Mouse (Mus musculus) stomach, postnatal 0 days (tissue): ENCODE data around the gene Cldn6.

ENCODE experiments used
- CTCF ChIP-seq: IDR thresholded peaks from 2 replicates; pipeline ENCODE4 v1.5.1; 2016; ENCODE audit warnings: antibody characterized with exemption, low read depth, mild to moderate bottlenecking, moderate library complexity
- EP300 ChIP-seq: optimal IDR thresholded peaks from 2 replicates; pipeline ENCODE3; 2016; ENCODE audit warnings: antibody characterized with exemption

GRCm38 (mm10) chr17:23717003-23717402 is 38.0 kb downstream of the Cldn6 start:
- TF ChIP-seq CTCF (no peak), EP300 (no peak)
